ENCODE assay signal across 9 mouse cellular contexts in genomic region chr4:133209366-133209765, GRCm38 (mm10). TPM values are rescaled to one million over a fixed set of nuclear protein-coding genes. Genes with fewer than 3 reads are reported as not detected.
DNase-seq lines count a peak whose midpoint lies in the region; ATAC-seq and TF ChIP-seq lines count a peak whose summit lies in the region.
"Had no signal": no experiment of that assay in that cellular context is flagged by ENCODE, and none has a peak within 500 bp of the region (broad histone marks: within the 10 kb centered on the region; RNA-seq: fewer than 3 reads in every experiment).

No protein-coding gene starts in this region.

- H3K9ac ChIP-seq in ES-E14 (ENCODE audit: insufficient read depth, low read depth, low read length, poor library complexity, severe bottlenecking) = no peak overlapping the region
- H3K9ac ChIP-seq in limb, embryonic 12.5 days (replicated peaks) = no peak overlapping the region

- no peak overlapping the region for H3K4me2 ChIP-seq in limb, embryonic 12.5 days

- 4% methylated on average over 11 of the region's 11 CpGs for WGBS in heart, embryonic 10.5 days
- 3% methylated on average over 11 of the region's 11 CpGs for WGBS in limb, embryonic 12.5 days

- H3K4me3 ChIP-seq in left cerebral cortex, adult 2 months = no peak overlapping the region
- H3K4me3 ChIP-seq in ES-E14 (ENCODE audit: insufficient read depth in 1 of 2, low read depth in 1 of 2, low read length in 2 of 2, poor library complexity in 1 of 2, severe bottlenecking in 1 of 2) = no peak overlapping the region
- H3K4me3 ChIP-seq in heart, embryonic 10.5 days = no peak overlapping the region
- no peak overlapping the region for H3K4me3 ChIP-seq in limb, embryonic 12.5 days (replicated peaks)
- H3K4me3 ChIP-seq: megakaryocyte, embryonic 14.5 days had no signal

- H3K27ac ChIP-seq in left cerebral cortex, adult 2 months = no peak overlapping the region
- no peak overlapping the region for H3K27ac ChIP-seq in ES-E14 (ENCODE audit: insufficient read depth, low read depth, low read length, poor library complexity, severe bottlenecking)
- H3K27ac ChIP-seq in heart, embryonic 10.5 days = 0 out of 2 replicates have a peak overlapping the region, but pooled peaks have one; percentile 10
- H3K27ac ChIP-seq in limb, embryonic 12.5 days = no peak overlapping the region

- 0 out of 2 replicates have a peak, but pooled peaks have one; percentile 10 for ATAC-seq in limb, embryonic 12.5 days (ENCODE audit: insufficient number of reproducible peaks, insufficient read depth, low FRiP score, low TSS enrichment, low read depth)

- H3K4me1 ChIP-seq in ES-E14 (ENCODE audit: control insufficient read depth in 2 of 2, insufficient read depth in 2 of 2, low read length in 2 of 2, poor library complexity in 1 of 2) = peaks cover 0 to 14% of the 10 kb centered on the region in 2 experiments; a peak in 1 of 4 replicates
- peaks cover 37% of the 10 kb centered on the region for H3K4me1 ChIP-seq in heart, embryonic 10.5 days
- peaks cover 25% of the 10 kb centered on the region for H3K4me1 ChIP-seq in limb, embryonic 12.5 days (replicated peaks)

- H3K36me3 ChIP-seq in ES-E14 (ENCODE audit: control insufficient read depth, insufficient read depth, low read length, poor library complexity, severe bottlenecking) = no peaks in the 10 kb centered on the region
- H3K36me3 ChIP-seq in heart, embryonic 10.5 days = no peaks in the 10 kb centered on the region
- no peaks in the 10 kb centered on the region for H3K36me3 ChIP-seq in limb, embryonic 12.5 days

- in situ Hi-C loops in ES-E14 (cut with MboI; ENCODE audit: low sequenced_read_pairs in 2 of 2, unreplicated experiment in 2 of 2) = no loop called here

- TF ChIP-seq CTCF in left cerebral cortex, adult 2 months (IDR thresholded peaks at IDR 0.05) = peak; percentile 90

- intact Hi-C loops in left cerebral cortex, adult 2 months (cut with DNase I) = no loop called here
- intact Hi-C loops in left cerebral cortex, postnatal 10 days (cut with DNase I) = no loop called here

- H3K9me3 ChIP-seq in ES-E14 (ENCODE audit: control insufficient read depth, insufficient read depth, low read depth, low read length) = no peaks in the 10 kb centered on the region
- H3K9me3 ChIP-seq in heart, embryonic 10.5 days = no peaks in the 10 kb centered on the region
- H3K9me3 ChIP-seq in limb, embryonic 12.5 days = no peaks in the 10 kb centered on the region
- H3K9me3 ChIP-seq: megakaryocyte, embryonic 14.5 days had no signal

- peaks cover 56% of the 10 kb centered on the region for H3K27me3 ChIP-seq in heart, embryonic 10.5 days (ENCODE audit: insufficient read depth, poor library complexity, severe bottlenecking)
- H3K27me3 ChIP-seq in limb, embryonic 12.5 days = peaks cover 46% of the 10 kb centered on the region

- DNase-seq in left cerebral cortex, adult 2 months (ENCODE audit: extremely low spot score in 1 of 2, low spot score in 2 of 2) = peak; percentile 59 to 66
- DNase-seq in left cerebral cortex, postnatal 10 days (ENCODE audit: extremely low spot score in 1 of 2, low spot score in 2 of 2) = no peak
- DNase-seq in ES-E14 (ENCODE audit: low read depth, low spot score) = no peak
- DNase-seq in c-Kit-negative CD71-positive TER-119-positive erythroid progenitor cells, embryonic 14.5 days (ENCODE audit: low read depth, low spot score) = peak; percentile 36
- no peak for DNase-seq in heart, embryonic 10.5 days (ENCODE audit: low spot score)
- DNase-seq in right cerebral cortex, adult 2 months (ENCODE audit: low spot score in 2 of 2) = peak; percentile 57 to 71
- DNase-seq in layer of hippocampus, postnatal 14 days (ENCODE audit: low spot score in 2 of 2) = no peak

TF ChIP-seq in ES-E14, 5 proteins besides CTCF, POLR2A, EP300 and RAD21:
- TF ChIP-seq ZC3H11A (IDR thresholded peaks at IDR 0.05; ENCODE audit: borderline replicate concordance, low read depth, low read length) = 0 out of 2 replicates have a peak, but pooled peaks have one; percentile 40
- TF ChIP-seq CHD2 (IDR thresholded peaks at IDR 0.05; ENCODE audit: low read depth, low read length) = no peak
- TF ChIP-seq HCFC1 (IDR thresholded peaks at IDR 0.05; ENCODE audit: borderline replicate concordance, insufficient read depth, low read length) = no peak
- TF ChIP-seq MAFK (IDR thresholded peaks at IDR 0.05; ENCODE audit: insufficient read depth, low read depth, low read length) = no peak
- peak; percentile 97 for TF ChIP-seq ZNF384 (IDR thresholded peaks at IDR 0.05; ENCODE audit: low read depth, low read length)

RNA-seq across cellular contexts. Expression of gene Cd164l2, which starts 2.6 kb away (rescaled TPM):
- total RNA-seq in left cerebral cortex, adult 2 months (2021) = 1 to 10 TPM; 7.3 to 7.7 TPM
- 1 to 10 TPM; 1.3 to 1.5 TPM for total RNA-seq in left cerebral cortex, postnatal 10 days (2021)
- total RNA-seq in ES-E14 (2012; rRNA removed) = 2.2 and 5.7 TPM in 2 replicates
- polyA plus RNA-seq in heart, embryonic 10.5 days (2016; fragmentation: Nextera tagmentation; extraction: Ambion mirVana) = 0.39 and 1.3 TPM in 2 replicates
- polyA plus RNA-seq in limb, embryonic 12.5 days (2016; fragmentation: Nextera tagmentation; extraction: Ambion mirVana) = 3.2 and 4.6 TPM in 2 replicates
- total RNA-seq in layer of hippocampus, postnatal 14 days (2021) = 1 to 10 TPM; 2.6 to 4.8 TPM

RNA-seq across cellular contexts. Expression of gene Gpr3, which starts 3.0 kb away (rescaled TPM):
- total RNA-seq in left cerebral cortex, adult 2 months (2021) = 10 to 100 TPM; 12.5 to 15.6 TPM
- 1 to 10 TPM; 5.1 to 5.2 TPM for total RNA-seq in left cerebral cortex, postnatal 10 days (2021)
- total RNA-seq in ES-E14 (2012; rRNA removed) = 0.85 and 1.5 TPM in 2 replicates
- polyA plus RNA-seq in heart, embryonic 10.5 days (2016; fragmentation: Nextera tagmentation; extraction: Ambion mirVana) = 0.09 and 0.18 TPM in 2 replicates
- 0.24 and 0.58 TPM in 2 replicates for polyA plus RNA-seq in limb, embryonic 12.5 days (2016; fragmentation: Nextera tagmentation; extraction: Ambion mirVana)
- total RNA-seq in layer of hippocampus, postnatal 14 days (2021) = 1 to 10 TPM; 8.2 to 9.2 TPM

RNA-seq across cellular contexts. Expression of gene Map3k6, which starts 31.3 kb away (rescaled TPM):
- total RNA-seq in left cerebral cortex, adult 2 months (2021) = 10 to 100 TPM in 1 of 2 experiments, 1 to 10 TPM in 1; 5.3 to 10.6 TPM
- total RNA-seq in left cerebral cortex, postnatal 10 days (2021) = 1 to 10 TPM; 1.3 to 4.8 TPM
- total RNA-seq in ES-E14 (2012; rRNA removed) = 2.7 and 4.3 TPM in 2 replicates
- 2.5 and 3.4 TPM in 2 replicates for polyA plus RNA-seq in heart, embryonic 10.5 days (2016; fragmentation: Nextera tagmentation; extraction: Ambion mirVana)
- polyA plus RNA-seq in limb, embryonic 12.5 days (2016; fragmentation: Nextera tagmentation; extraction: Ambion mirVana) = 2.3 and 2.9 TPM in 2 replicates
- 10 to 100 TPM in 1 of 2 experiments, 1 to 10 TPM in 1; 5.3 to 10.2 TPM for total RNA-seq in layer of hippocampus, postnatal 14 days (2021)

RNA-seq across cellular contexts. Expression of gene Sytl1, which starts 53.5 kb away (rescaled TPM):
- total RNA-seq in left cerebral cortex, adult 2 months (2021) = 1 to 10 TPM; 3.0 TPM
- total RNA-seq in left cerebral cortex, postnatal 10 days (2021) = under 1 TPM; 0.58 to 0.59 TPM
- 2.0 and 4.4 TPM in 2 replicates for total RNA-seq in ES-E14 (2012; rRNA removed)
- 0.28 and 0.60 TPM in 2 replicates for polyA plus RNA-seq in heart, embryonic 10.5 days (2016; fragmentation: Nextera tagmentation; extraction: Ambion mirVana)
- 3.8 and 4.1 TPM in 2 replicates for polyA plus RNA-seq in limb, embryonic 12.5 days (2016; fragmentation: Nextera tagmentation; extraction: Ambion mirVana)
- under 1 TPM; 0.19 to 0.44 TPM for total RNA-seq in layer of hippocampus, postnatal 14 days (2021)

Comparison
In these comparisons a context has a peak if more than half of its experiments do, and no peak if none do; other contexts are left out.
1. DNase-seq: peak in left cerebral cortex, adult 2 months (2 of 2), c-Kit-negative CD71-positive TER-119-positive erythroid progenitor cells, embryonic 14.5 days (single experiment) and right cerebral cortex, adult 2 months (2 of 2); none in left cerebral cortex, postnatal 10 days (0 of 2), ES-E14 (single experiment), heart, embryonic 10.5 days (single experiment) and layer of hippocampus, postnatal 14 days (0 of 2).